Mouse (Mus musculus): Measurements from ENCODE around the gene Atf6b.

Atf6b gene

GRCm38 (mm10) chr17:34627093-34627942 is 19.6 kb upstream of the Atf6b start:
- in situ Hi-C loops (cut with MboI): no loop called here

- in situ Hi-C loops (cut with MboI): no loop called here
These were observed 18.9 kb upstream of the Atf6b start, which contains the start of gene Ppt2 for GRCm38 (mm10) chr17:34627943-34628643. Gene Ppt2 (minus strand): TSS chr17:34628510.

GRCm38 (mm10) chr17:34628644-34628967 is 18.3 kb upstream of the Atf6b start:
- in situ Hi-C loops (cut with MboI): no loop called here

- in situ Hi-C loops (cut with MboI): no loop called here
These were observed 17.7 kb upstream of the Atf6b start, which contains the start of gene Prrt1 for GRCm38 (mm10) chr17:34629221-34629751. Gene Prrt1 (plus strand): TSS chr17:34629533.

- in situ Hi-C loops (cut with MboI): no loop called here
These were observed 16.9 kb upstream of the Atf6b start for GRCm38 (mm10) chr17:34629796-34630603.

- in situ Hi-C loops (cut with MboI): no loop called here
These were observed 16.1 kb upstream of the Atf6b start for GRCm38 (mm10) chr17:34630761-34631301.

- in situ Hi-C loops (cut with MboI): no loop called here
These were observed 15.3 kb upstream of the Atf6b start for GRCm38 (mm10) chr17:34631647-34632046.

GRCm38 (mm10) chr17:34632261-34632691 is 14.7 kb upstream of the Atf6b start:
- in situ Hi-C loops (cut with MboI): no loop called here

GRCm38 (mm10) chr17:34635671-34636070 is 11.3 kb upstream of the Atf6b start:
- in situ Hi-C loops (cut with MboI): no loop called here

- in situ Hi-C loops (cut with MboI): no loop called here
These were observed 9.5 kb upstream of the Atf6b start for GRCm38 (mm10) chr17:34637459-34637858.

- in situ Hi-C loops (cut with MboI): no loop called here
These were observed 7.3 kb upstream of the Atf6b start for GRCm38 (mm10) chr17:34639461-34640255.

GRCm38 (mm10) chr17:34640778-34641601 is 6.0 kb upstream of the Atf6b start:
- in situ Hi-C loops (cut with MboI): no loop called here

- in situ Hi-C loops (cut with MboI): no loop called here
These were observed 5.0 kb upstream of the Atf6b start for GRCm38 (mm10) chr17:34641945-34642344.

- in situ Hi-C loops (cut with MboI): no loop called here
These were observed 3.6 kb upstream of the Atf6b start for GRCm38 (mm10) chr17:34643379-34643778.

GRCm38 (mm10) chr17:34643944-34644343 is 3.0 kb upstream of the Atf6b start:
- in situ Hi-C loops (cut with MboI): no loop called here

- in situ Hi-C loops (cut with MboI): no loop called here
These were observed 2.3 kb upstream of the Atf6b start, which contains the start of gene Fkbpl for GRCm38 (mm10) chr17:34644608-34645007. Gene Fkbpl (plus strand): TSS chr17:34644764.

- in situ Hi-C loops (cut with MboI): no loop called here
These were observed 1.6 kb upstream of the Atf6b start for GRCm38 (mm10) chr17:34645256-34645829.

GRCm38 (mm10) chr17:34645831-34646511 is 975 bp upstream of the Atf6b start:
- in situ Hi-C loops (cut with MboI): no loop called here
